ENCODE assay signal across 16 mouse cellular contexts in the genomic region with DNA sequence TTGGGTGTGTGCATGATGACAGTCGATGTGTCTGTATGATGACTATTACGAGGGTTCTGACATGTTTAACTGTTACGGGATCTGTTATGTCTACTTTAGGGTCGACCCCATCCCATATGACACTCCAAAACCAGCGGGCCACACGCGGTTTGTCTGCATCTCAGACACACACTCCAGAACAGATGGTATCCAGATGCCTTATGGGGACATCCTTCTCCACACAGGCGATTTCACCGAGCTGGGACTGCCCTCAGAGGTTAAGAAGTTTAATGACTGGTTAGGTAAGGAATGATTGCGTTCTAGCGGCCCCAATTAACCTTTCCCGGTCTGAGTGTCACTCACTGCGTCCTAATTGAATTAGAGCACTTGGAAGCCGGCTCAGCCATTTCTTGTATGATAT. TPM values are rescaled to one million over a fixed set of nuclear protein-coding genes. Genes with fewer than 3 reads are reported as not detected.
DNase-seq lines count a peak whose midpoint lies in the region; ATAC-seq and TF ChIP-seq lines count a peak whose summit lies in the region.
"Had no signal": no experiment of that assay in that cellular context is flagged by ENCODE, and none has a peak within 500 bp of the region (broad histone marks: within the 10 kb centered on the region; RNA-seq: fewer than 3 reads in every experiment).

No protein-coding gene starts in this region.

- H3K4me3 ChIP-seq in forebrain, embryonic 11.5 days (ENCODE audit: low read depth, low read length): no peak overlapping the region
- H3K4me3 ChIP-seq in forebrain, embryonic 16.5 days (replicated peaks; ENCODE audit: low read length): no peak overlapping the region
- H3K4me3 ChIP-seq in midbrain, embryonic 10.5 days: no peak overlapping the region
- no peak overlapping the region for H3K4me3 ChIP-seq in midbrain, postnatal 0 days (ENCODE audit: low read depth, low read length)
- H3K4me3 ChIP-seq in left cerebral cortex, adult 2 months: no peak overlapping the region
- H3K4me3 ChIP-seq: liver, embryonic 13.5 days; stomach, embryonic 15.5 days had no signal

- H3K36me3 ChIP-seq in forebrain, embryonic 11.5 days (ENCODE audit: control insufficient read depth, insufficient read depth, low read length): no peaks in the 10 kb centered on the region; the same call in 1 of the 2 replicates
- no peaks in the 10 kb centered on the region for H3K36me3 ChIP-seq in forebrain, embryonic 16.5 days (ENCODE audit: control insufficient read depth, insufficient read depth)
- H3K36me3 ChIP-seq in midbrain, embryonic 10.5 days: no peaks in the 10 kb centered on the region
- no peaks in the 10 kb centered on the region for H3K36me3 ChIP-seq in midbrain, postnatal 0 days (ENCODE audit: insufficient read depth, low read length)
- H3K36me3 ChIP-seq: liver, embryonic 13.5 days; stomach, embryonic 15.5 days had no signal

- intact Hi-C loops in left cerebral cortex, adult 2 months (cut with DNase I): no loop called here

- H3K9me3 ChIP-seq in forebrain, embryonic 11.5 days (ENCODE audit: control insufficient read depth, low read length): no peaks in the 10 kb centered on the region
- no peaks in the 10 kb centered on the region for H3K9me3 ChIP-seq in forebrain, embryonic 16.5 days (ENCODE audit: control insufficient read depth, low read length)
- no peaks in the 10 kb centered on the region for H3K9me3 ChIP-seq in midbrain, embryonic 10.5 days (replicated peaks)
- no peaks in the 10 kb centered on the region for H3K9me3 ChIP-seq in midbrain, postnatal 0 days (ENCODE audit: low read length)
- H3K9me3 ChIP-seq: liver, embryonic 13.5 days; stomach, embryonic 15.5 days had no signal

- no peaks in the 10 kb centered on the region; the same call in 1 of the 2 replicates for H3K27me3 ChIP-seq in forebrain, embryonic 11.5 days (ENCODE audit: control insufficient read depth, insufficient read depth, low read length)
- no peaks in the 10 kb centered on the region for H3K27me3 ChIP-seq in forebrain, embryonic 16.5 days (replicated peaks; ENCODE audit: control insufficient read depth, insufficient read depth, low read length)
- peaks cover 6% of the 10 kb centered on the region for H3K27me3 ChIP-seq in midbrain, embryonic 10.5 days (ENCODE audit: low read depth, poor library complexity, severe bottlenecking)
- H3K27me3 ChIP-seq in midbrain, postnatal 0 days (ENCODE audit: insufficient read depth, low read length): no peaks in the 10 kb centered on the region
- H3K27me3 ChIP-seq: CH12.LX; liver, embryonic 13.5 days; stomach, embryonic 15.5 days had no signal

- no peak for TF ChIP-seq CTCF in midbrain, postnatal 0 days (IDR thresholded peaks at IDR 0.05)
- TF ChIP-seq CTCF in left cerebral cortex, adult 2 months (IDR thresholded peaks at IDR 0.05): no peak

- H3K27ac ChIP-seq in forebrain, embryonic 11.5 days (ENCODE audit: low read depth, low read length): no peak overlapping the region
- no peak overlapping the region for H3K27ac ChIP-seq in forebrain, embryonic 16.5 days (ENCODE audit: low read length)
- no peak overlapping the region for H3K27ac ChIP-seq in midbrain, embryonic 10.5 days (replicated peaks)
- no peak overlapping the region for H3K27ac ChIP-seq in midbrain, postnatal 0 days (ENCODE audit: low read depth, low read length)
- no peak overlapping the region for H3K27ac ChIP-seq in left cerebral cortex, adult 2 months
- H3K27ac ChIP-seq: liver, embryonic 13.5 days; stomach, embryonic 15.5 days had no signal

- H3K4me1 ChIP-seq in forebrain, embryonic 11.5 days (replicated peaks; ENCODE audit: control insufficient read depth, insufficient read depth, low read length): 0 out of 2 replicates have a peak, but pooled peaks cover 7% of the 10 kb centered on the region
- peaks cover 19% of the 10 kb centered on the region for H3K4me1 ChIP-seq in forebrain, embryonic 16.5 days (replicated peaks; ENCODE audit: control insufficient read depth, insufficient read depth, low read length)
- no peaks in the 10 kb centered on the region for H3K4me1 ChIP-seq in midbrain, embryonic 10.5 days
- H3K4me1 ChIP-seq in midbrain, postnatal 0 days (ENCODE audit: insufficient read depth, low read length): no peaks in the 10 kb centered on the region
- H3K4me1 ChIP-seq: stomach, embryonic 15.5 days had no signal

- no peak overlapping the region for H3K9ac ChIP-seq in forebrain, embryonic 11.5 days (ENCODE audit: low read length)
- no peak overlapping the region for H3K9ac ChIP-seq in forebrain, embryonic 16.5 days (replicated peaks; ENCODE audit: low read depth, low read length)
- no peak overlapping the region for H3K9ac ChIP-seq in midbrain, postnatal 0 days (replicated peaks; ENCODE audit: low read length, poor library complexity, severe bottlenecking)
- H3K9ac ChIP-seq: liver, embryonic 13.5 days; stomach, embryonic 15.5 days had no signal

- WGBS in forebrain, embryonic 11.5 days: 53% methylated on average over 14 of the region's 14 CpGs
- 60% methylated on average over 14 of the region's 14 CpGs for WGBS in forebrain, embryonic 16.5 days
- WGBS in midbrain, embryonic 10.5 days: 68% methylated on average over 14 of the region's 14 CpGs
- 72% methylated on average over 14 of the region's 14 CpGs for WGBS in midbrain, postnatal 0 days

- ATAC-seq in forebrain, embryonic 11.5 days (replicated peaks; ENCODE audit: low FRiP score): peak; percentile 42
- ATAC-seq in forebrain, embryonic 16.5 days: no peak
- ATAC-seq in midbrain, postnatal 0 days (ENCODE audit: low FRiP score): no peak

- peak; percentile 46 for DNase-seq in forebrain, embryonic 11.5 days (ENCODE audit: low spot score)
- peak; percentile 23 for DNase-seq in midbrain, embryonic 10.5 days (ENCODE audit: low spot score)
- DNase-seq in midbrain, postnatal 0 days (ENCODE audit: low spot score): no peak
- peak; percentile 66 for DNase-seq in mesoderm, embryonic 11.5 days (ENCODE audit: low read depth, low spot score)
- peak; percentile 8 for DNase-seq in retina, postnatal 7 days (ENCODE audit: low read depth, low spot score)
- no peak for DNase-seq in left cerebral cortex, adult 2 months (ENCODE audit: extremely low spot score in 1 of 2, low spot score in 2 of 2)
- DNase-seq in gastrocnemius, adult 18-20 months (ENCODE audit: low spot score): no peak
- DNase-seq: cerebellum, adult 18-20 months; kidney, postnatal 10 days; left cerebral cortex, postnatal 4 days; liver, embryonic 13.5 days; lung, postnatal 10 days; thymus, postnatal 25 days had no signal

- no peak overlapping the region for H3K4me2 ChIP-seq in forebrain, embryonic 11.5 days (ENCODE audit: low read depth, low read length, severe bottlenecking)
- H3K4me2 ChIP-seq in forebrain, embryonic 16.5 days (ENCODE audit: low read length): no peak overlapping the region
- H3K4me2 ChIP-seq in midbrain, postnatal 0 days (ENCODE audit: low read depth, low read length, poor library complexity, severe bottlenecking): no peak overlapping the region
- H3K4me2 ChIP-seq: liver, embryonic 13.5 days; stomach, embryonic 15.5 days had no signal

RNA-seq across cellular contexts. Expression of gene Mpped2, which starts 51.5 kb away (rescaled TPM):
- polyA plus RNA-seq in forebrain, embryonic 11.5 days (2014; fragmentation: Nextera tagmentation; extraction: Ambion mirVana): 102 and 121 TPM in 2 replicates
- 187 and 199 TPM in 2 replicates for polyA plus RNA-seq in forebrain, embryonic 16.5 days (2015; fragmentation: Nextera tagmentation; extraction: Ambion mirVana)
- 29.8 and 41.3 TPM in 2 replicates for polyA plus RNA-seq in midbrain, embryonic 10.5 days (2016; fragmentation: Nextera tagmentation; extraction: Ambion mirVana)
- 42.6 and 43.2 TPM in 2 replicates for total RNA-seq in midbrain, postnatal 0 days (2014; rRNA removed)
- polyA plus RNA-seq in midbrain, postnatal 0 days (2015; fragmentation: Nextera tagmentation; extraction: Ambion mirVana): 79.4 and 84.6 TPM in 2 replicates
- 10 to 100 TPM; 30.7 to 32.8 TPM for total RNA-seq in left cerebral cortex, adult 2 months (2021)
- 1 to 10 TPM; 4.6 to 7.4 TPM for total RNA-seq in gastrocnemius, adult 18-20 months (2021)
- total RNA-seq: CH12.LX had no signal

Comparison
In these comparisons a context has a peak if more than half of its experiments do, and no peak if none do; other contexts are left out.
1. DNase-seq: peak in forebrain, embryonic 11.5 days (single experiment), midbrain, embryonic 10.5 days (single experiment), mesoderm, embryonic 11.5 days (single experiment) and retina, postnatal 7 days (single experiment); none in midbrain, postnatal 0 days (single experiment), left cerebral cortex, adult 2 months (0 of 2) and gastrocnemius, adult 18-20 months (single experiment).